Mouse (Mus musculus) bone marrow, adult 2 months (tissue): ENCODE data around the gene Ntrk3.

Source experiments
- CTCF ChIP-seq: fragments of 200-500 bp; IDR thresholded peaks from 2 replicates; pipeline ENCODE4 v1.5.1; 2011; ENCODE audit warnings: low read length, control low read depth; ENCODE audit not compliant: control insufficient read depth, insufficient read depth
- POLR2A ChIP-seq: fragments of 200-500 bp; IDR thresholded peaks from 2 replicates; pipeline ENCODE4 v1.6.1; 2011; ENCODE audit warnings: low read depth, mild to moderate bottlenecking, control low read depth, low read length, borderline replicate concordance; ENCODE audit not compliant: control insufficient read depth

GRCm38 (mm10) chr7:78478881-78479280, 258.9 kb downstream of the Ntrk3 start:
- TF ChIP-seq CTCF (no peak), POLR2A (no peak)
